Mouse (Mus musculus) adrenal gland, postnatal 36 days (tissue): ENCODE data around the gene Smim26. TPM values are rescaled to one million over a fixed set of nuclear protein-coding genes. Genes with fewer than 3 reads are reported as not detected.

Experiments
- DNase-seq, 2 experiments: peaks; one replicate each; pipeline ENCODE4 v3.0.0; 2021; ENCODE audit warnings: mixed read lengths in 1 of 2
- microRNA-seq: library from miRNA; unstranded; fragments of <30 nt; microRNA quantifications from one replicate; pipeline ENCODE4 v1.2.0, GENCODE M21; 2021
- total RNA-seq, 2 experiments: library from RNA; stranded (reverse); gene quantifications; 2 replicates each; pipeline ENCODE4 v1.2.3; 2021

Gene Smim26
- total RNA-seq, 2 experiments from 2014 or later = 50.7 to 57.4 TPM

GRCm38 (mm10) chr2:144635644-144636320, 41.9 kb downstream of the Smim26 start:
- peak; percentile 58 to 71 for DNase-seq

GRCm38 (mm10) chr2:144637204-144637603, 43.4 kb downstream of the Smim26 start:
- DNase-seq = no peak

- DNase-seq = no peak
Observed at GRCm38 (mm10) chr2:144637671-144638395, 44.0 kb downstream of the Smim26 start.

- peak; percentile 69 to 80 for DNase-seq
Observed at GRCm38 (mm10) chr2:144638719-144639118, 44.9 kb downstream of the Smim26 start.

- no peak for DNase-seq
Observed at GRCm38 (mm10) chr2:144640101-144640500, 46.2 kb downstream of the Smim26 start.

GRCm38 (mm10) chr2:144641991-144642390, 48.1 kb downstream of the Smim26 start:
- DNase-seq = no peak

Small RNAs within 50 kb of the gene (microRNA-seq; reads per million reads assigned to microRNA genes)
- gene Gm24823 = not detected

Other genes starting within 250 kb of the Smim26 start
- 10 to 100 TPM; 21.4 to 29.6 TPM for gene Kat14, start 225.1 kb upstream of the Smim26 start, total RNA-seq
- 1 to 10 TPM; 3.2 to 6.4 TPM for gene Pet117, start 225.1 kb upstream of the Smim26 start, total RNA-seq
- 1 to 10 TPM; 2.4 to 2.7 TPM for gene Dzank1, start 66.6 kb upstream of the Smim26 start, total RNA-seq
- gene Polr3f, start 66.3 kb upstream of the Smim26 start, total RNA-seq = 10 to 100 TPM; 22.2 to 22.3 TPM
- 10 to 100 TPM; 30.4 to 32.7 TPM for gene Rbbp9, start 43.2 kb upstream of the Smim26 start, total RNA-seq
- gene Sec23b, start 37.8 kb upstream of the Smim26 start, total RNA-seq = 100 to 1,000 TPM in 1 of 2 experiments, 10 to 100 TPM in 1; 89.6 to 101 TPM
- 10 to 100 TPM; 15.8 to 20.0 TPM for gene Dtd1, start 5.8 kb downstream of the Smim26 start, total RNA-seq
- gene Scp2d1, start 229.6 kb downstream of the Smim26 start, total RNA-seq = not detected